Mouse (Mus musculus): ENCODE measurements around the gene Asap3.

DNA sequence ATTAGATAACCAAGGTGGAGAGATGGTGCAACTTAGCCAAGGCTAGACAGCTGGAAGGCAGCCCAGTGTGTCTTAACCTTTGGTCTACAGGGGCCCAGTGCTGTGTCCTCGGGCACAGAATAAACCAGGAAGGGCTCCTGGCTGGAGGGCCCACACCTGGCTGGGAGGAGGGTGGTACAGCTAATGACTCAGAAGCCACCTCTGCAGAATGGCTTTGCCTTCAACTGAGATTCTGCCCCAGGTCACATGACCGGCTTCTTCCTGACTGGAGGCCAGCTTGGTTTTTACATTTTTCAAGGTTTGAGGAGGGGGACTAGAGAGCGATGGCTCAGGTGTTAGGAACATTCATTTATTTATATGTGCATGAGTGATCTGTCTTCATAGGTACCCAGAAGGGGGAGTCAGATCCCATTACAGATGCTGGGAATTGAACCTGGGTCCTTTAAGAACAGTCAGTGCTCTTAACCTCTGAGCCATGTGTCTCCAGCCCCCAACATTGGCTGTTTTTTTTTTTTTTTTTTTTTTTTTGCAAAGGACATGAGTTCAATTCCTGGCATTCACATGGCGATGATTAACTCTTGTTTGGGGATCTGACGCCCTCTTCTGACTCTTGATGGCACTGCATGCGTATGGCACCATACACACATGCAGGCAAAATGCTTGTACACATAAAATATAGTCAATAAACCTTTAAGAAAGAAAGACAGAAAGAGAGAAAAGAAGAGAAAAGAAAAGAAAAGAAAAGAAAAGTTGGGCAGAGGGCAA, 17.0 kb upstream of the Asap3 start:
- peak; percentile 16; the same call in 1 of the 2 replicates for TF ChIP-seq CTCF (IDR thresholded peaks at IDR 0.05; ENCODE audit: extremely low read depth, insufficient read depth, low read length)
- TF ChIP-seq POLR2A (IDR thresholded peaks at IDR 0.05; ENCODE audit: extremely low read depth, insufficient read depth, low read length) = no peak

Measured in cortical plate, adult 2 months (tissue).